Mouse (Mus musculus) cortical plate, adult 2 months (tissue): ENCODE measurements around the gene Acsbg1.

Experiments
- CTCF ChIP-seq: fragments of 200-500 bp; IDR thresholded peaks from 2 replicates; pipeline ENCODE4 v1.5.1; 2011; ENCODE audit warnings: mild to moderate bottlenecking, control low read depth, low read length; ENCODE audit not compliant: insufficient read depth; ENCODE audit errors: extremely low read depth
- POLR2A ChIP-seq: fragments of 200-500 bp; IDR thresholded peaks from 2 replicates; pipeline ENCODE4 v1.6.1; 2011; ENCODE audit warnings: mild to moderate bottlenecking, low read length, control low read depth; ENCODE audit not compliant: insufficient read depth; ENCODE audit errors: extremely low read depth

- TF ChIP-seq CTCF: no peak
- TF ChIP-seq POLR2A: peak; percentile 60; the same call in 1 of the 2 replicates
Measured at GRCm38 (mm10) chr9:54699345-54700173, 37.9 kb upstream of the Acsbg1 start.
